8 mouse cellular contexts compared by ENCODE assay signal in genomic region chr19:5106731-5107191, GRCm38 (mm10). TPM values are rescaled to one million over a fixed set of nuclear protein-coding genes. Genes with fewer than 3 reads are reported as not detected.
DNase-seq lines count a peak whose midpoint lies in the region; ATAC-seq and TF ChIP-seq lines count a peak whose summit lies in the region.

Gene Rab1b, minus strand, starts transcription at chr19:5107072.

- H3K4me3 ChIP-seq in bone marrow, adult 2 months (replicated peaks; ENCODE audit: control insufficient read depth, low read depth, low read length), result peak within 1 kb of the TSS; percentile 82
- peak within 1 kb of the TSS; percentile 83 for H3K4me3 ChIP-seq in embryonic facial prominence, embryonic 15.5 days (replicated peaks)
- H3K4me3 ChIP-seq in limb, embryonic 14.5 days (replicated peaks; ENCODE audit: low read length), result peak within 1 kb of the TSS; percentile 80
- H3K4me3 ChIP-seq in midbrain, postnatal 0 days (ENCODE audit: low read depth, low read length), result peak within 1 kb of the TSS; percentile 70

- peaks cover 1% of the 10 kb centered on the region; the same call in 1 of the 2 replicates for H3K4me1 ChIP-seq in bone marrow, adult 2 months (ENCODE audit: control insufficient read depth, insufficient read depth, low read length)
- H3K4me1 ChIP-seq in embryonic facial prominence, embryonic 15.5 days, result peaks cover 18% of the 10 kb centered on the region
- peaks cover 9% of the 10 kb centered on the region for H3K4me1 ChIP-seq in limb, embryonic 14.5 days (ENCODE audit: control insufficient read depth, insufficient read depth, low read length)
- no peaks in the 10 kb centered on the region for H3K4me1 ChIP-seq in midbrain, postnatal 0 days (ENCODE audit: insufficient read depth, low read length)

- TF ChIP-seq CTCF in bone marrow, adult 2 months (IDR thresholded peaks at IDR 0.05; ENCODE audit: control insufficient read depth, insufficient read depth, low read length), result no peak
- TF ChIP-seq CTCF in midbrain, postnatal 0 days (IDR thresholded peaks at IDR 0.05), result peak; percentile 15; the same call in 1 of the 2 replicates

- under 1% methylated on average over 46 of the region's 46 CpGs for WGBS in bone marrow, adult 2 months
- under 1% methylated on average over 46 of the region's 46 CpGs for WGBS in embryonic facial prominence, embryonic 15.5 days
- 0% methylated on average over 38 of the region's 46 CpGs for WGBS in limb, embryonic 14.5 days
- under 1% methylated on average over 41 of the region's 46 CpGs for WGBS in midbrain, postnatal 0 days

- H3K9me3 ChIP-seq in embryonic facial prominence, embryonic 15.5 days (replicated peaks), result no peaks in the 10 kb centered on the region
- no peaks in the 10 kb centered on the region for H3K9me3 ChIP-seq in limb, embryonic 14.5 days (ENCODE audit: control insufficient read depth, low read length)
- H3K9me3 ChIP-seq in midbrain, postnatal 0 days (ENCODE audit: low read length), result no peaks in the 10 kb centered on the region

- ATAC-seq in embryonic facial prominence, embryonic 15.5 days (ENCODE audit: insufficient number of reproducible peaks, low FRiP score, low TSS enrichment, low read depth), result peak; percentile 92
- ATAC-seq in limb, embryonic 14.5 days (ENCODE audit: low FRiP score, low read depth), result peak; percentile 98
- peak; percentile 94 for ATAC-seq in midbrain, postnatal 0 days (ENCODE audit: low FRiP score)

- peak; percentile 51; the same call in 1 of the 2 replicates for TF ChIP-seq POLR2A in bone marrow, adult 2 months (IDR thresholded peaks at IDR 0.05; ENCODE audit: borderline replicate concordance, control insufficient read depth, low read depth, low read length)
- 0 out of 2 replicates have a peak, but pooled peaks have one; percentile 50 for TF ChIP-seq POLR2A in limb, embryonic 14.5 days (IDR thresholded peaks at IDR 0.05; ENCODE audit: borderline replicate concordance, extremely low read depth, insufficient read depth, insufficient read length)

- H3K9ac ChIP-seq in embryonic facial prominence, embryonic 15.5 days, result peak within 1 kb of the TSS; percentile 87
- peak within 1 kb of the TSS; percentile 88 for H3K9ac ChIP-seq in limb, embryonic 14.5 days (ENCODE audit: low read depth, low read length, severe bottlenecking)
- peak within 1 kb of the TSS; percentile 87 for H3K9ac ChIP-seq in midbrain, postnatal 0 days (replicated peaks; ENCODE audit: low read length, poor library complexity, severe bottlenecking)

- H3K27me3 ChIP-seq in embryonic facial prominence, embryonic 15.5 days, result no peaks in the 10 kb centered on the region
- H3K27me3 ChIP-seq in limb, embryonic 14.5 days (ENCODE audit: control insufficient read depth, insufficient read depth, low read length), result no peaks in the 10 kb centered on the region
- no peaks in the 10 kb centered on the region for H3K27me3 ChIP-seq in midbrain, postnatal 0 days (ENCODE audit: insufficient read depth, low read length)

- H3K4me2 ChIP-seq in embryonic facial prominence, embryonic 15.5 days (replicated peaks), result peak within 1 kb of the TSS; percentile 87
- peak within 1 kb of the TSS; percentile 94 for H3K4me2 ChIP-seq in limb, embryonic 14.5 days (replicated peaks; ENCODE audit: low read depth, low read length, severe bottlenecking)
- peak within 1 kb of the TSS; percentile 52 for H3K4me2 ChIP-seq in midbrain, postnatal 0 days (ENCODE audit: low read depth, low read length, poor library complexity, severe bottlenecking)

- peaks cover 70% of the 10 kb centered on the region for H3K36me3 ChIP-seq in embryonic facial prominence, embryonic 15.5 days
- H3K36me3 ChIP-seq in limb, embryonic 14.5 days (ENCODE audit: control insufficient read depth, insufficient read depth, low read length), result peaks cover 77% of the 10 kb centered on the region
- H3K36me3 ChIP-seq in midbrain, postnatal 0 days (ENCODE audit: insufficient read depth, low read length), result peaks cover 70% of the 10 kb centered on the region

- DNase-seq in 416B (ENCODE audit: low read depth), result peak; percentile 97
- peak; percentile 98 for DNase-seq in heart, adult 8-10 months (ENCODE audit: low spot score)
- peak; percentile 99 for DNase-seq in kidney, adult 9 months
- DNase-seq in limb, embryonic 14.5 days (ENCODE audit: low spot score), result peak; percentile 98
- peak; percentile 99 for DNase-seq in midbrain, postnatal 0 days (ENCODE audit: low spot score)
- peak; percentile 96 to 97 for DNase-seq in spleen, postnatal 14 days (ENCODE audit: low spot score in 2 of 2)

- H3K27ac ChIP-seq in bone marrow, adult 2 months (ENCODE audit: control insufficient read depth, insufficient read depth, low read depth, low read length, poor library complexity), result peak within 1 kb of the TSS; percentile 87
- peak within 1 kb of the TSS; percentile 98 for H3K27ac ChIP-seq in embryonic facial prominence, embryonic 15.5 days (replicated peaks)
- peak within 1 kb of the TSS; percentile 97 for H3K27ac ChIP-seq in limb, embryonic 14.5 days (replicated peaks; ENCODE audit: low read depth, low read length)
- peak within 1 kb of the TSS; percentile 96 for H3K27ac ChIP-seq in midbrain, postnatal 0 days (ENCODE audit: low read depth, low read length)

RNA-seq across cellular contexts. Expression of gene Rab1b, which starts in this region (rescaled TPM):
- 25.0 and 31.8 TPM in 2 replicates for polyA plus RNA-seq in bone marrow, adult 2 months (2011; ENCODE audit: insufficient read depth, insufficient read length, low replicate concordance, missing spikeins)
- polyA plus RNA-seq in embryonic facial prominence, embryonic 15.5 days (2015; fragmentation: Nextera tagmentation; extraction: Ambion mirVana), result 256 and 270 TPM in 2 replicates
- total RNA-seq in heart, adult 8-10 months (2022), result 100 to 1,000 TPM; 185 to 214 (median 210) TPM
- polyA plus RNA-seq in limb, embryonic 14.5 days (2012; rRNA removed), result 192 and 235 TPM in 2 replicates
- 249 and 255 TPM in 2 replicates for polyA plus RNA-seq in limb, embryonic 14.5 days (2014; fragmentation: Nextera tagmentation; extraction: Ambion mirVana)
- 192 and 242 TPM in 2 replicates for total RNA-seq in midbrain, postnatal 0 days (2014; rRNA removed)
- 204 and 227 TPM in 2 replicates for polyA plus RNA-seq in midbrain, postnatal 0 days (2015; fragmentation: Nextera tagmentation; extraction: Ambion mirVana)

Comparison
In these comparisons a context has a peak if more than half of its experiments do, and no peak if none do; other contexts are left out.
1. Peak in every context shown above with its lines: DNase-seq, ATAC-seq, H3K4me3 ChIP-seq and H3K27ac ChIP-seq.